ENCODE assay signal across 17 mouse cellular contexts in the genomic region with DNA sequence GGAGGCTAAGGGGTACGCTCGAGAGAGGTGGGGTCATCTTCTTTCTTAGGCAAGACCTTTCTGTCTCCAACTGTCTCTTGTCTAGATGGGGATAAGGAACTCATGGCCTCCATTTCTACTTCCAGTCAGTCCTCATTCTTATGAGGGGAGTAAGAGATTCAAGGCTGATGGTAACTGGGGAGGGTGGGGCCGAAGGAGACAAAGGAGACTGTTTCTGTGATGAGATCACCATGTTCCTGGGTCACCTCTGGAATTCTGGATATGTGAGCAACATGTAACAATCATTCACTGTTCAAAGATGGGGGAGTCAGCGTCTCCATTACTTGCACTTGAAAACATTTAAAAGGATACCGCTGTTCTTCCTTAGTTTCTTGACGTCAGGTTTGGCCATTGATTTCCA.
"Had no signal": no experiment of that assay in that cellular context is flagged by ENCODE, and none has a peak within 500 bp of the region (broad histone marks: within the 10 kb centered on the region; RNA-seq: fewer than 3 reads in every experiment).

No protein-coding gene starts in this region.

- H3K27ac ChIP-seq: liver, embryonic 15.5 days; lung, embryonic 15.5 days; macrophage; midbrain, embryonic 13.5 days; neural tube, embryonic 12.5 days had no signal

- DNase-seq: liver, postnatal 0 days; lung, adult 2 months; lung, postnatal 14 days; lung, postnatal 36 days; right cerebral cortex, adult 18-20 months; right cerebral cortex, postnatal 25 days; right cerebral cortex, postnatal 4 days; spleen, adult 18-20 months; thymus, adult 18-20 months; thymus, postnatal 14 days; thymus, postnatal 4 days had no signal

- H3K4me1 ChIP-seq: liver, embryonic 15.5 days; lung, embryonic 15.5 days; megakaryocyte, embryonic 14.5 days; midbrain, embryonic 13.5 days had no signal

- H3K4me3 ChIP-seq: liver, embryonic 15.5 days; lung, embryonic 15.5 days; megakaryocyte, embryonic 14.5 days; midbrain, embryonic 13.5 days; neural tube, embryonic 12.5 days had no signal
